Mouse (Mus musculus) stomach, postnatal 0 days (tissue): ENCODE measurements around the gene Adcy9. TPM values are rescaled to one million over a fixed set of nuclear protein-coding genes. Genes with fewer than 3 reads are reported as not detected.

Experiments
- ATAC-seq: fragments of 200-750 bp; cut with Nextera tagmentation; 2 replicates; pipeline ENCODE4 v1.8.0; 2017; ENCODE audit not compliant: low FRiP score, low TSS enrichment
- DNase-seq: peaks from one replicate; pipeline ENCODE4 v3.0.0-alpha.2; 2016; ENCODE audit warnings: low spot score
- H3K27ac ChIP-seq: fragments of 300-500 bp; sonication (generic); replicated peaks from 2 replicates; pipeline ENCODE4 v1.5.1; 2014; ENCODE audit warnings: mild to moderate bottlenecking, control low read depth
- H3K27me3 ChIP-seq: fragments of 300-500 bp; sonication (generic); 2 replicates; pipeline ENCODE4 v1.6.1; 2014; ENCODE audit warnings: low read length; ENCODE audit not compliant: control insufficient read depth, insufficient read depth
- H3K36me3 ChIP-seq: fragments of 300-500 bp; sonication (generic); 2 replicates; pipeline ENCODE4 v1.6.1; 2014; ENCODE audit warnings: low read length, mixed read lengths; ENCODE audit not compliant: control insufficient read depth, insufficient read depth
- H3K4me1 ChIP-seq: fragments of 300-500 bp; sonication (generic); replicated peaks from 2 replicates; pipeline ENCODE4 v1.6.1; 2014; ENCODE audit warnings: antibody characterized with exemption; ENCODE audit not compliant: control insufficient read depth, insufficient read depth
- H3K4me2 ChIP-seq: fragments of 300-500 bp; sonication (generic); replicated peaks from 2 replicates; pipeline ENCODE4 v1.6.1; 2014; ENCODE audit warnings: low read depth, mild to moderate bottlenecking, control low read depth, moderate library complexity
- H3K4me3 ChIP-seq: fragments of 300-500 bp; sonication (generic); 2 replicates; pipeline ENCODE4 v1.5.1; 2014; ENCODE audit warnings: low read depth, low read length, control low read depth
- H3K9ac ChIP-seq: fragments of 300-500 bp; sonication (generic); 2 replicates; pipeline ENCODE4 v1.6.1; 2014; ENCODE audit warnings: mild to moderate bottlenecking, low read length, control low read depth, mixed read lengths
- H3K9me3 ChIP-seq: fragments of 300-500 bp; sonication (generic); 2 replicates; pipeline ENCODE4 v1.6.1; 2016; ENCODE audit warnings: low read length; ENCODE audit not compliant: control insufficient read depth
- CTCF ChIP-seq: IDR thresholded peaks from 2 replicates; pipeline ENCODE4 v1.5.1; 2016; ENCODE audit warnings: antibody characterized with exemption, low read depth, mild to moderate bottlenecking, moderate library complexity
- EP300 ChIP-seq: optimal IDR thresholded peaks from 2 replicates; pipeline ENCODE3; 2016; ENCODE audit warnings: antibody characterized with exemption
- WGBS: fragments of 180-500 bp; shearing (Covaris S2); extraction: QIAGEN DNeasy Blood & Tissue Kit; methylation state at CpG from one replicate; pipeline ENCODE4 v1.1.7; 2014; 5-methylcytosine and 5-hydroxymethylcytosine counted together
- polyA plus RNA-seq: library from polyadenylated mRNA; unstranded; fragments of >200 nt; fragmentation: Nextera tagmentation; extraction: Ambion mirVana; gene quantifications from 2 replicates; pipeline ENCODE4 v1.2.1, GENCODE M21; 2015

Adcy9 gene
- polyA plus RNA-seq, 1 experiment from 2014 or later = 1.2 TPM

GRCm38 (mm10) chr16:4311608-4312007 is 108.7 kb downstream of the Adcy9 start:
- H3K27me3 ChIP-seq = no peaks in the 10 kb centered on the region
- no peak overlapping the region for H3K27ac ChIP-seq
- no peak overlapping the region for H3K9ac ChIP-seq
- H3K4me2 ChIP-seq = no peak overlapping the region
- DNase-seq (no peak), ATAC-seq (no peak)
- WGBS = 50% methylated on average over 2 of the region's 2 CpGs
- H3K4me3 ChIP-seq = no peak overlapping the region
- no peaks in the 10 kb centered on the region for H3K9me3 ChIP-seq
- TF ChIP-seq CTCF (no peak), EP300 (no peak)
- H3K36me3 ChIP-seq = peaks cover 4% of the 10 kb centered on the region; the same call in 1 of the 2 replicates
- H3K4me1 ChIP-seq = no peaks in the 10 kb centered on the region

DNA sequence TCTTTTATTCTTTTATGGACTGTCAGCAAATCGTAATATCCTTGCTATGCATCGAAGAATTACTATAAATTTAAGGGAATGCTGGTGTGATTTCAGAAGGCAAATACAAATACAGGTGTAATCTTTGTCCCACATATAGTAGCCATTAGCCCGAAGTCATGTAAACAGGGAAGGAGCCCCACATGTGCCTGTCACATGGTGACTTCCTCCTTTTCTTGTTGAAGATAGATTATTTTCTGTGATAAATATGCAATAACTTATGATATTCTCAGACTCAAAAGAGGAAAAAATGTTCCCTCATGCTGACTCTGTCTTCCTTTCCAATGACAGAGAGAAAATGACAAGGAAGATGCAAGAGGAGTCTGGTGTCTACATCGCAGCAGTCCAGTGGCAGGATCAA is 112.5 kb downstream of the Adcy9 start:
- H3K9ac ChIP-seq = no peak overlapping the region
- DNase-seq (no peak), ATAC-seq (no peak)
- H3K4me2 ChIP-seq = no peak overlapping the region
- no peak overlapping the region for H3K4me3 ChIP-seq
- 84% methylated on average over 4 of the region's 4 CpGs for WGBS
- H3K4me1 ChIP-seq = no peaks in the 10 kb centered on the region
- TF ChIP-seq EP300 (no peak), CTCF (no peak)
- H3K9me3 ChIP-seq = no peaks in the 10 kb centered on the region
- H3K36me3 ChIP-seq = peaks cover 4% of the 10 kb centered on the region; the same call in 1 of the 2 replicates
- no peak overlapping the region for H3K27ac ChIP-seq
- no peaks in the 10 kb centered on the region for H3K27me3 ChIP-seq

DNA sequence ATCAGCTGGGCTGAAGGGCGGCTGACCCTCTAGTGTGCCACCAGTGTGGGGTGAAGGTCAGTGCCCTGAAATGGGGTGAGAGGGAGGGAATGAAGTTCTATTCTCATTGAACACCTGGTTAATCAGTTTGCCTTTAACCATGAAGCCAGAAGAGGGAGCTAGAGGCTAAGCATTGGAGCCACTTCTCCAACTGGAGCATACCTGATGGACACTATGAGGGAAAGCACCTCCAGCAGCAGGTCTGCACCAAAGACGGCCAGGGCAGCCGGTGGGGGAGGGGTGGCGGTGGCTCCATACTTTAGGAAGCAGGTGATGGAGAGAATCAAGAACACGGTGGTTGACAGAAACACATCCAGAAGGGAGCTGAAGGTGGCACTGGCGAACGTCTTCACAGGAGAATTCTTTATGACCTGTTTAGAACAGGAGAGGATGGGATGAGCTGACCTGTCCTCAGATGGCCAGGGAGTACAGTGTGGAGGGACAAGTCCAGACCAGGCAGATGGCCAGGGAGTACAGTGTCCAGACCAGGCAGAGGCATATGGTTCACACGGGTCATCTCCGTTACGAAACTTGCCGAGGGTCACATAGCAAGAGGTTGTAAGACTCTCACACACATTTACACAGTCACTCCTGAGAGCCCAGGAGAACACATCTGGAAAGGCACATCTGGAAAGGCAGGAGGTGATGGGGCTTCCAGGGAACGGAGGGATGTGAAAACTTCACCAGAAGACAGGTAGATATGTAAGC is 115.9 kb downstream of the Adcy9 start:
- TF ChIP-seq CTCF (peak; percentile 79), EP300 (no peak)
- DNase-seq = peak; percentile 35
- no peaks in the 10 kb centered on the region for H3K4me1 ChIP-seq
- ATAC-seq = peak; percentile 51; the same call in 1 of the 2 replicates
- H3K27me3 ChIP-seq = no peaks in the 10 kb centered on the region
- H3K4me3 ChIP-seq = no peak overlapping the region
- no peaks in the 10 kb centered on the region for H3K9me3 ChIP-seq
- H3K27ac ChIP-seq = no peak overlapping the region
- H3K9ac ChIP-seq = no peak overlapping the region
- WGBS = 67% methylated on average over 12 of the region's 12 CpGs
- H3K4me2 ChIP-seq = no peak overlapping the region
- peaks cover 6% of the 10 kb centered on the region; the same call in 1 of the 2 replicates for H3K36me3 ChIP-seq

DNA sequence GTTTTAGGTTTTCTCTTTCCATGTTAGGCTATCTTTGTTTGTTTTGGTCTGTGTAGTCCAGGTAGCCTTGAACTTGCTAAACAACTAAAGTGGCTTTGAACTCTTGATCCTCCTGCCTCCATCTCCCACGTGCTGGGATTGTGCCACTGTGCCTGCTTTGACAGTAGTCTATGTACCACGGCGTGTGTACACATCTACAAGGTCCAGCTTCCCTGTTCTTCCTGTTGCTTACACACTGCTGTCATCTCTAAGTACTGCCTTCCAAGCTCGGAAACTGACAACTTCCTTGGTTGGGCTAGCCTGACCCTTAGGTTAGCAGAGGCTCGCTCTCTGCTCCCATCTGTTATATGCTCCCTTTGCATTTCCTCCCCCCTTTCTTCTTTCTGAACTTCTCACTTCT is 116.7 kb downstream of the Adcy9 start:
- DNase-seq = no peak

DNA sequence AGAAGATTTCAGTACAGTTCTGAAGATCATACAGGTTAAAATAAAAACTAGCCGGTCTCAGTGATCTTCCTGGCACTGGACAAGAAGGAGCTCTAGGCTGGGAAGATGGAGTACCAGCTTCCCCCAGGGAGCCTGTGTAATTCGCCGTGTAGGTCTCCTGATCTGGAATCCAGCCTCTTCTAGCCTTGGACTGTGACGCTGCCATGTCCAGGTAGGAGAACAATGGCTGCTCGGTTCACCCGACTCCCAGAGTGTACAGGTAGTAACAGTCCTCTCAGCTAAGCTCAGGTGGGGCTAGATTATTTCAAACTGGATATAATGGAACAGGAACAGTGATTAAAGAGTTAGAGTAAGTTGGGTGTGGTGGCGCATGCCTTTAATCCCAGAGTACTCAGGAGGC is 120.0 kb downstream of the Adcy9 start:
- H3K27me3 ChIP-seq = no peaks in the 10 kb centered on the region
- no peaks in the 10 kb centered on the region for H3K4me1 ChIP-seq
- TF ChIP-seq EP300 = no peak
- H3K9me3 ChIP-seq = no peaks in the 10 kb centered on the region
- peaks cover 5% of the 10 kb centered on the region; the same call in 1 of the 2 replicates for H3K36me3 ChIP-seq
- no peak overlapping the region for H3K4me2 ChIP-seq
- no peak overlapping the region for H3K9ac ChIP-seq
- ATAC-seq (no peak), DNase-seq (no peak)
- H3K4me3 ChIP-seq = no peak overlapping the region
- 93% methylated on average over 7 of the region's 7 CpGs for WGBS
- H3K27ac ChIP-seq = no peak overlapping the region

More for the DNA sequence above, 116.7 kb downstream of the Adcy9 start:
- Histone ChIP-seq H3K27me3 (no peaks in the 10 kb centered on the region), H3K9me3 (no peaks in the 10 kb centered on the region), H3K9ac (no peak overlapping the region), H3K4me3 (no peak overlapping the region), H3K4me1 (no peaks in the 10 kb centered on the region), H3K27ac (no peak overlapping the region), H3K36me3 (peaks cover 6% of the 10 kb centered on the region; the same call in 1 of the 2 replicates), H3K4me2 (no peak overlapping the region)
- no peak for ATAC-seq
- 70% methylated on average over 5 of the region's 5 CpGs for WGBS
- TF ChIP-seq EP300 = no peak
- no peak for TF ChIP-seq CTCF

DNA sequence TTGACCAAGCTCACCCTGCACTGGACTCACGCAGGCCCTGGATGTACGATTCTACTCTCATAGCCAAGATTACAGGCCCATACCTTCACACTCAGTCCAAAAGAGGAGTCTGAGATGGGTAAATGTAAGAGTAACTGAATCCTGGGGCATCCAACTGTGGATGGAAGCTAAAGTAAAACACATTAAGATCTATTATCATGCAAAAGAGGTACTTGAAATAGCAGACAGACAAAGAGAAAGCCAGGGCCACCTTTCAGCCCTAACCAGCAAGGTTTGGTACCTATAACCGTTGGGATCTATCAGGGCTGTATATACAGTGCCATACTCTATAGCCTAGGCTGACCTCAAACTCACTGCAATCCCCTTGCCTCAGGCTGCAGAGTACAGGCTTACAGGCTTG is 127.0 kb downstream of the Adcy9 start:
- no peak for DNase-seq
- Histone ChIP-seq H3K27me3 (no peaks in the 10 kb centered on the region), H3K27ac (no peak overlapping the region), H3K9me3 (no peaks in the 10 kb centered on the region), H3K4me2 (no peak overlapping the region), H3K36me3 (peaks cover 2% of the 10 kb centered on the region; the same call in 1 of the 2 replicates), H3K4me3 (no peak overlapping the region), H3K9ac (no peak overlapping the region), H3K4me1 (no peaks in the 10 kb centered on the region)
- no peak for TF ChIP-seq CTCF
- no peak for TF ChIP-seq EP300
- WGBS = 85% methylated on average over 3 of the region's 3 CpGs
- no peak for ATAC-seq
